ENCODE assay signal across 8 mouse cellular contexts in the genomic region with DNA sequence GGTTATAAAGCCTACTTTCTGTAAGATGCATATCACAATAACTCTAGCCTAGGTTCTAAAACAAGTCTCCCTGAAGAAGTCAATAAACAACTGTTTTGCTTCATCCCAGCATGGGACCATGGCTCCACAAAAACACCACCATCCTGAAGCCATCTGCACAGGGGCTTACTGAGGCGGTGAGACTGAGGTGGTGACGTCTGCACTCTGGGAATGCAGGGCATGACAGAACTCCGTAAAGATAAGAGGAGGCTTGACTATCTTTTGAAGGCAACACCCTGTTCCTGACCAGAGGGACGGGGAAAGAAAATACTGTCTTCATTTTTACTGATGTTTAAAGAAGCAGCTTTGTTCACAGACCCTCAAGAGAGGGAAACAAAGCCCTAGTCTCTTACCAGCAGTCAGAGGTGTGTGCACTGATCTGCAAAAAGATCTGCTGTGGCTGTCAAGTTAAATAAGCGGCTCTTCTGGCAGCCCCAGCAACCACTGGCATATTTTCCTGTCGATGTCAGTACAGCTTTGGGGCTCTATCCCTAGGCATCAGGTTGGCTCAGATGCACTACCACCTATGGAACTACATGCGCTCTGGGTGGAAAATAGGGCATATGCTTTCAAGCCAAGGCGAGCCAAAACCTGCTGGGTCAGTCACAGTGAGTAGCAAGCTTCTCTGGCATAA.
DNase-seq lines count a peak whose midpoint lies in the region; ATAC-seq and TF ChIP-seq lines count a peak whose summit lies in the region.

No protein-coding gene starts in this region.

- H3K4me2 ChIP-seq in limb, embryonic 15.5 days: no peak overlapping the region
- H3K4me2 ChIP-seq in liver, postnatal 0 days (ENCODE audit: low read depth, low read length): peak overlapping the region; percentile 57

- no peak overlapping the region for H3K9ac ChIP-seq in limb, embryonic 15.5 days
- H3K9ac ChIP-seq in liver, postnatal 0 days (replicated peaks): peak overlapping the region; percentile 50; the same call in 1 of the 2 replicates

- TF ChIP-seq CTCF in liver, postnatal 0 days (IDR thresholded peaks at IDR 0.05; ENCODE audit: low read depth): no peak
- no peak for TF ChIP-seq CTCF in kidney, adult 2 months (conservative IDR thresholded peaks at IDR 0.05; ENCODE audit: insufficient read depth, insufficient read length, low read depth, low read length)

- 59% methylated on average over 8 of the region's 8 CpGs for WGBS in limb, embryonic 15.5 days
- 69% methylated on average over 8 of the region's 8 CpGs for WGBS in limb, embryonic 10.5 days
- WGBS in heart, embryonic 10.5 days: 20% methylated on average over 8 of the region's 8 CpGs
- WGBS in liver, postnatal 0 days (ENCODE audit: insufficient replicate concordance): 50% methylated on average over 8 of the region's 8 CpGs
- 53% methylated on average over 8 of the region's 8 CpGs for WGBS in kidney, adult 2 months

- intact Hi-C loops in gastrocnemius, postnatal 36 days (cut with DNase I): no loop called here

- H3K4me3 ChIP-seq in limb, embryonic 15.5 days: no peak overlapping the region
- H3K4me3 ChIP-seq in limb, embryonic 10.5 days: no peak overlapping the region
- peak overlapping the region; percentile 10; the same call in 1 of the 2 replicates for H3K4me3 ChIP-seq in heart, embryonic 10.5 days
- 0 out of 2 replicates have a peak overlapping the region, but pooled peaks have one; percentile 1 for H3K4me3 ChIP-seq in liver, postnatal 0 days (ENCODE audit: low read depth, low read length)
- H3K4me3 ChIP-seq in kidney, adult 2 months (ENCODE audit: insufficient read depth, low read depth, low read length): no peak overlapping the region

- peak; percentile 81 for TF ChIP-seq EP300 in liver, postnatal 0 days (IDR thresholded peaks at IDR 0.05; ENCODE audit: low read depth)

- H3K9me3 ChIP-seq in limb, embryonic 15.5 days: no peaks in the 10 kb centered on the region
- H3K9me3 ChIP-seq in limb, embryonic 10.5 days (replicated peaks): no peaks in the 10 kb centered on the region
- no peaks in the 10 kb centered on the region for H3K9me3 ChIP-seq in heart, embryonic 10.5 days
- H3K9me3 ChIP-seq in liver, postnatal 0 days (ENCODE audit: low read length): no peaks in the 10 kb centered on the region

- H3K4me1 ChIP-seq in limb, embryonic 15.5 days: peaks cover 22% of the 10 kb centered on the region; the same call in 1 of the 2 replicates
- peaks cover 6% of the 10 kb centered on the region; the same call in 1 of the 2 replicates for H3K4me1 ChIP-seq in limb, embryonic 10.5 days
- peaks cover 85% of the 10 kb centered on the region for H3K4me1 ChIP-seq in heart, embryonic 10.5 days
- H3K4me1 ChIP-seq in liver, postnatal 0 days (ENCODE audit: insufficient read depth): peaks cover 39% of the 10 kb centered on the region
- H3K4me1 ChIP-seq in kidney, adult 2 months (ENCODE audit: control insufficient read depth, insufficient read depth, low read length): peaks cover 29% of the 10 kb centered on the region

- no peak for ATAC-seq in limb, embryonic 15.5 days (ENCODE audit: insufficient number of reproducible peaks, low FRiP score, low TSS enrichment, low read depth)
- ATAC-seq in liver, postnatal 0 days: peak; percentile 76

- H3K27me3 ChIP-seq in limb, embryonic 15.5 days: no peaks in the 10 kb centered on the region
- no peaks in the 10 kb centered on the region for H3K27me3 ChIP-seq in limb, embryonic 10.5 days (ENCODE audit: low read depth, poor library complexity, severe bottlenecking)
- H3K27me3 ChIP-seq in heart, embryonic 10.5 days (ENCODE audit: insufficient read depth, poor library complexity, severe bottlenecking): no peaks in the 10 kb centered on the region
- no peaks in the 10 kb centered on the region for H3K27me3 ChIP-seq in liver, postnatal 0 days (ENCODE audit: insufficient read depth, low read length)
- H3K27me3 ChIP-seq in kidney, adult 2 months (replicated peaks; ENCODE audit: control insufficient read depth, insufficient read depth, low read length): no peaks in the 10 kb centered on the region

- no peak for DNase-seq in limb, embryonic 10.5 days (ENCODE audit: low spot score)
- DNase-seq in cerebellum, adult 11 months: peak; percentile 73
- DNase-seq in heart, embryonic 10.5 days (ENCODE audit: low spot score): peak; percentile 80
- DNase-seq in liver, postnatal 0 days: no peak
- no peak for DNase-seq in kidney, adult 2 months
- DNase-seq in gastrocnemius, postnatal 36 days: no peak
- DNase-seq in urinary bladder, postnatal 36 days (ENCODE audit: low spot score in 2 of 2): no peak

- TF ChIP-seq POLR2A in kidney, adult 2 months (IDR thresholded peaks at IDR 0.05; ENCODE audit: low read depth, low read length): no peak

- H3K27ac ChIP-seq in limb, embryonic 15.5 days: 0 out of 2 replicates have a peak overlapping the region, but pooled peaks have one; percentile 35
- no peak overlapping the region for H3K27ac ChIP-seq in limb, embryonic 10.5 days
- H3K27ac ChIP-seq in heart, embryonic 10.5 days: peak overlapping the region; percentile 82
- H3K27ac ChIP-seq in liver, postnatal 0 days (ENCODE audit: low read depth): peak overlapping the region; percentile 49
- H3K27ac ChIP-seq in kidney, adult 2 months (ENCODE audit: insufficient read depth, low read depth, low read length): no peak overlapping the region

- peaks cover 25% of the 10 kb centered on the region for H3K36me3 ChIP-seq in limb, embryonic 15.5 days
- peaks cover 40% of the 10 kb centered on the region for H3K36me3 ChIP-seq in limb, embryonic 10.5 days
- peaks cover 27% of the 10 kb centered on the region for H3K36me3 ChIP-seq in heart, embryonic 10.5 days
- peaks cover 19% of the 10 kb centered on the region for H3K36me3 ChIP-seq in liver, postnatal 0 days (replicated peaks; ENCODE audit: insufficient read depth, low read length)
- peaks cover 2% of the 10 kb centered on the region; the same call in 1 of the 2 replicates for H3K36me3 ChIP-seq in kidney, adult 2 months (ENCODE audit: control insufficient read depth, insufficient read depth, low read length)

Comparison
In these comparisons a context has a peak if more than half of its experiments do, and no peak if none do; other contexts are left out.
1. H3K27ac ChIP-seq: peak in limb, embryonic 15.5 days (single experiment), heart, embryonic 10.5 days (single experiment) and liver, postnatal 0 days (single experiment); none in limb, embryonic 10.5 days (single experiment) and kidney, adult 2 months (single experiment).
2. H3K4me3 ChIP-seq: peak in heart, embryonic 10.5 days (single experiment) and liver, postnatal 0 days (single experiment); none in limb, embryonic 15.5 days (single experiment), limb, embryonic 10.5 days (single experiment) and kidney, adult 2 months (single experiment).
3. DNase-seq: peak in cerebellum, adult 11 months (single experiment) and heart, embryonic 10.5 days (single experiment); none in limb, embryonic 10.5 days (single experiment), liver, postnatal 0 days (single experiment), kidney, adult 2 months (single experiment), gastrocnemius, postnatal 36 days (0 of 2) and urinary bladder, postnatal 36 days (0 of 2).